Mouse (Mus musculus) forebrain, embryonic 11.5 days (tissue): ENCODE data around the gene Slc5a5. TPM values are rescaled to one million over a fixed set of nuclear protein-coding genes. Genes with fewer than 3 reads are reported as not detected.

ENCODE experiments used
- ATAC-seq: fragments of 200-750 bp; cut with Nextera tagmentation; replicated peaks from 2 replicates; pipeline ENCODE4 v1.8.0; 2017; ENCODE audit warnings: moderate TSS enrichment; ENCODE audit not compliant: low FRiP score
- DNase-seq: peaks from one replicate; pipeline ENCODE4 v3.0.0-alpha.2; 2017; ENCODE audit warnings: low spot score
- H3K27ac ChIP-seq: fragments of 300-500 bp; sonication (generic); 2 replicates; pipeline ENCODE4 v1.5.1; 2014; ENCODE audit warnings: low read depth, low read length
- H3K27me3 ChIP-seq: fragments of 300-500 bp; sonication (generic); 2 replicates; pipeline ENCODE4 v1.6.1; 2014; ENCODE audit warnings: mild to moderate bottlenecking, low read length, mixed read lengths; ENCODE audit not compliant: control insufficient read depth, insufficient read depth
- H3K36me3 ChIP-seq: fragments of 300-500 bp; sonication (generic); 2 replicates; pipeline ENCODE4 v1.6.1; 2014; ENCODE audit warnings: mild to moderate bottlenecking, low read length, moderate library complexity, mixed read lengths; ENCODE audit not compliant: control insufficient read depth, insufficient read depth
- H3K4me1 ChIP-seq: fragments of 300-500 bp; sonication (generic); replicated peaks from 2 replicates; pipeline ENCODE4 v1.6.1; 2014; ENCODE audit warnings: low read length, mixed read lengths; ENCODE audit not compliant: control insufficient read depth, insufficient read depth
- H3K4me2 ChIP-seq: fragments of 300-500 bp; sonication (generic); 2 replicates; pipeline ENCODE4 v1.6.1; 2014; ENCODE audit warnings: low read depth, mild to moderate bottlenecking, low read length, moderate library complexity, mixed read lengths; ENCODE audit not compliant: severe bottlenecking
- H3K4me3 ChIP-seq: fragments of 300-500 bp; sonication (generic); 2 replicates; pipeline ENCODE4 v1.5.1; 2014; ENCODE audit warnings: low read depth, low read length
- H3K9ac ChIP-seq: fragments of 300-500 bp; sonication (generic); 2 replicates; pipeline ENCODE4 v1.6.1; 2014; ENCODE audit warnings: low read length
- H3K9me3 ChIP-seq: fragments of 300-500 bp; sonication (generic); 2 replicates; pipeline ENCODE4 v1.6.1; 2016; ENCODE audit warnings: low read length, mixed read lengths; ENCODE audit not compliant: control insufficient read depth
- WGBS: fragments of 180-500 bp; shearing (Covaris S2); extraction: QIAGEN DNeasy Blood & Tissue Kit; methylation state at CpG from one replicate; pipeline ENCODE4 v1.1.7; 2014; 5-methylcytosine and 5-hydroxymethylcytosine counted together
- microRNA counts: library from miRNA; unstranded; fragments of <30 nt; microRNA quantifications from one replicate; lab custom pipeline; 2015
- microRNA-seq: library from miRNA; unstranded; fragments of <30 nt; microRNA quantifications from one replicate; pipeline ENCODE4, GENCODE M21; 2016; ENCODE audit not compliant: insufficient number of aligned reads
- polyA plus RNA-seq: library from polyadenylated mRNA; unstranded; fragments of >200 nt; fragmentation: Nextera tagmentation; extraction: Ambion mirVana; gene quantifications from 2 replicates; pipeline ENCODE4 v1.2.1, GENCODE M21; 2014

Gene Slc5a5
- polyA plus RNA-seq, 1 experiment from 2014 or later, result 0.43 TPM

GRCm38 (mm10) chr8:70833018-70833482 is 59.5 kb downstream of the Slc5a5 start:
- Histone ChIP-seq H3K27me3 (no peaks in the 10 kb centered on the region), H3K4me2 (no peak overlapping the region), H3K4me3 (no peak overlapping the region), H3K9ac (no peak overlapping the region), H3K9me3 (no peaks in the 10 kb centered on the region), H3K27ac (no peak overlapping the region), H3K36me3 (no peaks in the 10 kb centered on the region), H3K4me1 (no peaks in the 10 kb centered on the region; the same call in 1 of the 2 replicates)
- DNase-seq, result no peak
- 63% methylated on average over 9 of the region's 9 CpGs for WGBS
- ATAC-seq, result no peak

MicroRNAs encoded within 50 kb of the gene (microRNA counts, 519-probe panel; counts per million panel counts)
- microRNA mmu-miR-1969 (lab: Ali Mortazavi, UCI), result 31.2 counts per million

Small RNA genes lying within 50 kb of the gene (microRNA-seq; reads per million reads assigned to microRNA genes)
- gene Mir1969 (9.3 reads per million, percentile 3 among the genes with 10 or more reads in this experiment), gene Mir7067 (not detected)

Other genes with a start within 250 kb of the Slc5a5 start
- 70.9 and 73.8 TPM in 2 replicates for gene Pgpep1, start 232.4 kb downstream of the Slc5a5 start, polyA plus RNA-seq
- gene Lsm4, start 219.5 kb downstream of the Slc5a5 start, polyA plus RNA-seq, result 318 and 346 TPM in 2 replicates
- 128 and 157 TPM in 2 replicates for gene Jund, start 193.8 kb downstream of the Slc5a5 start, polyA plus RNA-seq
- gene Iqcn, start 189.3 kb downstream of the Slc5a5 start, polyA plus RNA-seq, result not detected in 2 replicates
- gene Gm3336, start 174.2 kb downstream of the Slc5a5 start, polyA plus RNA-seq, result not detected in 2 replicates
- 0.13 and 0.37 TPM in 2 replicates for gene Pde4c, start 169.0 kb downstream of the Slc5a5 start, polyA plus RNA-seq
- gene Rab3a, start 138.1 kb downstream of the Slc5a5 start, polyA plus RNA-seq, result 42.7 and 49.7 TPM in 2 replicates
- 31.0 and 34.1 TPM in 2 replicates for gene Mpv17l2, start 131.8 kb downstream of the Slc5a5 start, polyA plus RNA-seq
- gene Pik3r2, start 116.0 kb downstream of the Slc5a5 start, polyA plus RNA-seq, result 58.9 and 61.6 TPM in 2 replicates
- gene Mast3, start 87.7 kb downstream of the Slc5a5 start, polyA plus RNA-seq, result 15.9 and 17.4 TPM in 2 replicates
- gene Il12rb1, start 84.3 kb downstream of the Slc5a5 start, polyA plus RNA-seq, result not detected in 2 replicates
- 6.3 and 7.2 TPM in 2 replicates for gene Arrdc2, start 53.0 kb downstream of the Slc5a5 start, polyA plus RNA-seq
- gene Kcnn1, start 29.5 kb downstream of the Slc5a5 start, polyA plus RNA-seq, result 9.0 and 13.4 TPM in 2 replicates
- 165 and 176 TPM in 2 replicates for gene Ccdc124, start 18.8 kb downstream of the Slc5a5 start, polyA plus RNA-seq
- 2,879 and 3,145 TPM in 2 replicates for gene Rpl18a, start 4.7 kb upstream of the Slc5a5 start, polyA plus RNA-seq
- 57.3 and 59.9 TPM in 2 replicates for gene Map1s, start 13.2 kb upstream of the Slc5a5 start, polyA plus RNA-seq